Mouse (Mus musculus): ENCODE data around the gene Pet117. TPM values are rescaled to one million over a fixed set of nuclear protein-coding genes. Genes with fewer than 3 reads are reported as not detected.
"Not testable (repeated sequence)": the region's sequence is repeated elsewhere in the genome, so short reads cannot be mapped to it uniquely, and the experiment has no call there.

Gene Pet117
- total RNA-seq (2021): 10 to 100 TPM in 1 of 2 experiments, 1 to 10 TPM in 1; 8.8 to 10.7 TPM
- long read RNA-seq, experiment 1, partial matches to known transcripts: 0 of 3 reads
- long read RNA-seq, experiment 1, other reads (novel, unspliced or antisense): 0 of 3 reads
- long read RNA-seq, experiment 2: 0 reads

DNA sequence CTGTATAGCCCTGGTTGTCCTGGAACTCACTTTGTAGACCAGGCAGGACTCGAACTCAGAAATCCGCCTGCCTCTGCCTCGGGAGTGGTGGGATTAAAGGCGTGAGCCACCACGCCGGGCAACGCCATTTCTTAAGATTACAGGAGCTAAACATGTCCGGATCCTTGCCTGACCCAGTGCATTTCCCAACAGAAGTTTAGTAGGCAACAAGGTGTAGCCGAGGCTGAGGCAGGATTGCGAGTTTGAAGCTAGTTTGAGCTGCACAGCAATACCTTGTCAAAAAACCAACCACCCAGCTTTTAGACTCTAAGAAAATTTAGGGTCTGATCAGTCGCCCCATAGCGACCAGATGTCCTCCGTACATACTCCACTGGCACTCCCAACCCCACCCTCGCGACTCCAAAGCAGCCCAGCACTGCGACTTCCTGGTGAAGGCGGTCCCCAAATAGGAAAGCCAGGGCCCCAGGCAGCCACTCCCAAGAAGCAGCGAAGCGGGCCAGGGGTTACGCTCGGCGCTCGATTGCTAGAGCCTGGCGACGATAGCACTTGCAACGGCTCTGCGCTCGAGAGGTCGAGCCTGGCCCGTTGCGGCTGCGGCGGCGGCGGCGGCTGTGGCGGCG lies at the start of gene Pet117, which contains the start of gene Kat14:
Gene Pet117, plus strand, starts transcription at position 597 of the 620 bp plus-strand sequence.
Gene Kat14, plus strand, starts transcription at position 584 of the 620 bp plus-strand sequence.
- peak; percentile 98 for DNase-seq

DNA sequence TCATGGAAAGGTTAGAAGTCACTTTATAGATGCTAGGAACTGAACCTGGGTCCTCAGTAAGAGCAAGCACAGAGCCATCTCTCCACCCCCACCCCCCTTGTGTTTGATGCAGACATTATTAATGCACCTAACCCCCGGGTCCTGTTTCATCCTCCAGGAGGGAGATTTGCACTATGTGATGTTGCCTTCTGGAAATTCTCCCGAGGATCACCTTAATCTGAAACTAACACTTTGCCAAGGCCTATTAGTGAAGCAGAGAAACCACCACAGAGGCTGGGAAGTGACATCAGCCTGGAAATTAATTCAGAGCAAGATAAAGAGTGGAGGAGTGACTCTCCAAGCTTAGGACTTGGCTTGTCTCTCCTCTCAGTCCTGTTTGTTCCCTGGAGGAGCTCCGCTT lies 44.6 kb upstream of the Pet117 start:
- no peak for DNase-seq

DNA sequence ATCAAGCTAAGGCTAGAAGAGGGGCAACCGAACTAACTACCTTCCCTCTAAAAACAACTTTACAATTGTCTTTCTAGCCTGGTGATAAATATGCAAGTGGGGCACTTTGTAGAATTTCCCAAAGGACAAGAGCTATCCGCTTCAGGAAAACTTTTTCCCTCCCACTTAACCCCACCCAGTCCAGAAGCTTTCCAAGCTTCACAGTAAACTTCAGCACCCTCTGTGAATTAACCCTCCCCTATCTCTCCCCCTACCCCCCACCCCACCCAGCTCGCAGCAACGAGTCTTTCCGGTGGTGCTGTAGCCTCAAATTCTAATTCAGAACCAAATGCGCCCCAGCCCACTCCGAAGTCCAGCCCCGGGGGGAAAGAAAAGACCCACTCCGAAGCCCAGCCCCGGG lies 39.3 kb upstream of the Pet117 start:
- no peak for DNase-seq

DNA sequence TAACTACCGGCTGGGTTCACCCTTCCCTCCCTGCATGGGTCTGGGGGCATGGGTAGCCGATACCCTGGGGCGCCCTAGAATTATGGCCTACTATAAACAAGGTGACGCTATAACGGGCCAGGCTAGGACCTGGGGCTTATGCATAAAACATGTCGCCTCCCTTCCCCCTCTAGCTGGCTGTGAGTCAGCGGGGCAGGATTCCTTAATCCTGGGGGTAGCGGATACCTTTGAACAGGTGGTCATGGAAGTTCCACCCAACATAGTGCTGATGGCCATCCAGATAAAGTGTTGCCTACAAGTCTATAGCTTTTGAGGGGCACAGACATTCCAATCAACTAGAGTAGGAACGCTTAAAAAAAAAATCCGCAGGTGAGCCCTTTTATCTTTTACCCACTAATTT lies 38.9 kb upstream of the Pet117 start:
- DNase-seq: no peak

DNA sequence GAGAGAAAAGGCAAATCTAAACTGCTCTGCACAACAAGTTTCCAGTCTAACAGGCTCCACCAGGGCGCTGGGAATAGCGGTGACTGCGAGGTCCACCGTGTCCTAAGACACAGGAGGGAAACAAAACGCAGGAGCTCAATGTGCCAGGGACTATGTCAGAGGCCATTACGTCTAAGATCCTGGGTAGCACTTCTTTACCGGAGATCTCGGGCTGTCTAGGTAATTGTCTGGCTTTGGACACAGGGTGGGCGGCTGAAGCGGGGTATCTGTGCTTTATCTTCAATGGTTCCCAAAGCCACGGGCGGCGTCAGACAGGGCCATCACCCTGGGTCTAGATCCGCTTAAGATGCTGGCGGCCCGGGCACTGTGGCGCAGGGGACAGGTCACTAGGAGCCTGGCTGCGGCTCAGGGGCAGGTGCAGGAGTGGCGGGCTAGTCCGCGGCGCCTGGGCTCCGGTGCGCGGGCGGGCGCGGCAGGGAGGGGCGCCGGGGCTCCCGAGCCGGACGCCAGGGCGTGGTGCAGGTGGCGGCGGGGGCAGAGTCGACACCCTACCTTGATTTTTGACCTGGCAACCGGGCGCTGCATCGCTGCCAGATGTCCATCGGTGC lies 38.3 kb upstream of the Pet117 start:
- DNase-seq: no peak

DNA sequence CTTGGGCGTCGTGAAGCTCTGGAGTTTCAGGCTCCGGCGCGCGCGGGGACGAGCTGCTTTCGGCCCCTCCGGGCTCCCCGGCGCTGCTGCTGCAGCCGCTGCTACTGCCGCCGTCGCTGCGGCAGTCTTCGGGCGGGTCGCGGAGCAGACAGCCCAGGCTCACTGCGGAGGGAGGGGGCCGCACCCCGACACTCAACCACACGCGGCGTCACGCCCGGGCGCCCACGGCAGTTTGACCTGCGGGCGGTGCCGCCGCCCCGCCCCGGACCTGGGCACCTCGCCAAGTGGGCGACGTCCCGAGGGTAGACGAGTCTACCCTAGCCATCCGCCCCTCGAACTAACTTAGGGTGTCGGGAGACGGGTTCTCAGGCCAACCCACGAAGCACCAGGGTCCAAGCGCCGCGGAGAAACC lies 37.8 kb upstream of the Pet117 start:
- no peak for DNase-seq

DNA sequence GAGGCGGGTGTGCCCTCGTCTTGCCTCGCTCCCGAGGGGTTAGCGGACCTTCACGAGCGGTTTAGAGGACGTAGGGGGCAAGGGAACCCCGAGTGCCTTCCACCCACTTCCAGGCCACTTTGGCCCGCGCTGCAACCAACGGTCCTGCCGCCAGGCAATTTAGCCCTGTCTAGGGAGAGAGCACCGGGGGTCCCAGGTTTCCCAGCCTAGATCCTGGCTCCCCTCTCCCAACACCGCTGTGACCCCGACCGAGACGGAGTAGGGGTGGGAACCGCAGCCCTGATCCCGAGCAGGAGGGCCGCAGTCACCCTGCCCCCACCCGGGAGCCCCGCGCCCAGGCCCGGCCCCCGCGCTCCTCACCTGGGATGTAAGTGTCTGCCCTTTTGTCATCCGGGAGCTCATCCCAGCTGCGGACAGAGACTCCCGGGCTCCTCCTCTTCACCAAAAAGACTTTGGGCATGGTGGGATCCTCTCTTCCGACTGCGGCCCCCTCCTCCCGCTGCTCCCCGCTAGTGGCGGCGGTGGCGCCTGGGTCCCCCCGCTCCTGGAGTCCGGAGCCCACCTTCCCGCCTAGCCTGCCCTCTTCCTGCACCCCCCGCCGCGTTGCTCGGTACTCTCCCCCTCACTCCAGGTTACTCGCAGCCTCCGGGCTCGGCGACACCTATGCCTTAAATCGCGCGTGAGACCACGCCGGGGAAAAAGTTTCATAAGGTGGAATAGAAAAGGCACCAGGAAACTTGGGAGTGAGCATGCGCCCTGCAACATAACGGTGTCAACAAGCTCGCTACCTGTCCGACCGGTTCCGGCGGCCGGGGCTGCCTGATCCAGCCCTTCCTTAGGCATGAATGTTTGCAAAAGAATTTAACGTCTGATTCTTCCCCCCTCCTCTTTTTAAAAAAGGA lies 37.1 kb upstream of the Pet117 start, which contains the start of gene Ovol2:
Gene Ovol2, minus strand, starts transcription at position 746 of the 902 bp plus-strand sequence.
- no peak for DNase-seq

DNA sequence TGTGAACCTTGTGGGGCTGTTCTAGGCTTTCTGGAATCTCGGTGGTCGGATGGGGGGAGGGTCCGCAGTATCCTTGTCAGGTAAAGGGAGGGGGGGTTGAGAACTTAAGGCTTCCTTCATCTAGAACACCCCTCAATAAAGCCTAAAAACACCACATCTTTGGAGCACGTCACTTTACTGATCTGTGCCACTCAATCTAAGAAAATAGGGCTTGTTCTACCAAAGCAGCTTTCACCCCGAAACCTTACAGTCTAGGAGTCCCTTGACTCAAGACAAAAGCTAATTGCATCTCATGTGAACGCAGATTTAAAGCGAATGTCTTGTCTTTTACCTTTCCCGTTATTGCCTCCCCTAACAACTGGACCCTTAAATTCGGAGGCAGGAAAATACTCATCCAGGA lies 36.3 kb upstream of the Pet117 start:
- DNase-seq: no peak

DNA sequence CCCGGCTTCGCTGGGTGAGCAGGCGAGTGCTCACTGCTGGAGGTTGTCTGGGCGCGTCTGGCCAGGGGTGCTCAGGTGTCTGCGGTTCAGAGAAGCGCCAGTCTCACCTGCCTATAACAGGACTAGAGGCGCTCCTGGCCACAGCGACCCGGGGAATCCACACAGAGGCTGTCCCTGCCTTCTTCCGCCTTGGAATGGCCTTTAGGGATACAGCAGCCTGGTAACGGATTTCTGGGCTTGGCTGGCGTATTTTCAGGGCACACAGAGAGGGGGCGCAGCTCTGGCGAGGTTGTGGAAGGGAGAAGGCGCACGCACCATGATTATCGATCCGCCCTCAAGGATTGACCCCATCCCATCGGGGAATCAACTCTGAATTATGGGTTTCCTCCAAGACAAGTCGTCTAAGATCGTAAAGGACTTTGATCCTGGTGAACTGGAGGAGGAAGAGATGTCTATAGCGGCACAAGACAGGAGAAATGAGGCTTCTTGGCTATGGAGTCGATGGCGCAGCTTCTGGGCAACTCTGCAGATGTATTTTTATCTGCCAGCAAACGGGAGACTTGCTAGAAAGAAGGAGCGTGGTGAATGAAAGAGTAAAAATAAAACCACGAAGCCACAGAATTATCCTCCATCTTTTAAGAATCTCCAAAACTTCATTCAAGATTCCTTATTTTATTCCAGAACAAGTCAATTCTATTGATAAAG lies 35.5 kb upstream of the Pet117 start:
- no peak for DNase-seq

DNA sequence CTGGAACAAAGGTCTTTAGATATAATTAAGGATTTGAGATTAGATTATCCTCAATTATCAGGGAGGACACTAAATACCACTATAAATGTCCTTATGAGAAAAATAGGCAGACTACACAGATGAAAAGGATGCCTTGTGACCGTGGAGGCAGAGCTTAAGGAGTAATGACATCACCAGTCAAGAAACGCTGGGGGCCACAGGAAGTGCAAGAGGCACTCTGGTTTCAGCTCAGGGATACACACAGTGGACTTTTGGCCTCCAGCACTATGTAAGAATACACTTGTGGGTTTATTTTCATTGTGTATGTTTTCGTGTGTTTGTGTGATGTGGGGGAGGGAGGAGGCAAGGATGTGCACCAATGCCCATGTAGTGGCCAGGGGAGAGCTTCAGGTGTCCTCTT lies 31.6 kb upstream of the Pet117 start:
- no peak for DNase-seq

DNA sequence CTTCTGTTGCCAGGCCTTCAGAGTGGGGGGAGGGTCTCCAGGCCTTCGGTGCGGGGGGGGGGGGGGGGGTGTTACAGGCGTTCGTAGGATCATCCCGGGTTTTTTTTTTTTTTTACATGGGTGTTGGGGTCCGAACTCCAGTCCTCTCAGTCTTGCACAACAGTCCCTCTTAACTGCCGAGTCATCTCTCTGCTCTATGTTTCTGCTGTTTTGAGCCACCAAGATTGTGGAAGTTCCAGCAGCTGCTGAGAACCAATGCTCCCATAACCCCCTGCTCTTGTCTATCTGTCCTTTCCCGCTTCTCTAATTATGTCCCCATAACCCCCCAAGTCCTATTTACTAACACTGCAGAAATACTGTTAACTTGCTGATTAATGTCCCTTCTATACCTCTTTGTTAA lies 31.1 kb upstream of the Pet117 start:
- DNase-seq: peak in 1 of 2 experiments; percentile 11

DNA sequence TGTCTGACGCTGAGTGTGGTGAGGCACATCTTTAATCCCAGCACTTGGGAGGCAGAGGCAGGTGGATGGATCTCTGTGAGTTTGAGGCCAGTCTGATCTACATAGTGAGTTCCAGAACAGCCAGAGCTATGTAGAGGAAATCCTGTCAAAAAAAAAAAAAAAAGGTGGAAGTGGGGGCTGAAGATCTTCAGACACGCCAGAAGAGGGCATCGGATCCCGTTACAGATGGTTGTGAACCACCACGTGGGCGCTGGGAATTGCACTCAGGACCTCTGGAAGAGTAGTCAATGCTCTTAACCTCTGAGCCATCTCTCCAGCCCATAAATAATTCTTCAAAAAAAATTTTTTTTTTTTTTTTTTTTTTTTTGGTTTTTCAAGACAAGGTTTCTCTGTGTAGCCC lies 30.6 kb upstream of the Pet117 start:
- DNase-seq: not testable (repeated sequence)

DNA sequence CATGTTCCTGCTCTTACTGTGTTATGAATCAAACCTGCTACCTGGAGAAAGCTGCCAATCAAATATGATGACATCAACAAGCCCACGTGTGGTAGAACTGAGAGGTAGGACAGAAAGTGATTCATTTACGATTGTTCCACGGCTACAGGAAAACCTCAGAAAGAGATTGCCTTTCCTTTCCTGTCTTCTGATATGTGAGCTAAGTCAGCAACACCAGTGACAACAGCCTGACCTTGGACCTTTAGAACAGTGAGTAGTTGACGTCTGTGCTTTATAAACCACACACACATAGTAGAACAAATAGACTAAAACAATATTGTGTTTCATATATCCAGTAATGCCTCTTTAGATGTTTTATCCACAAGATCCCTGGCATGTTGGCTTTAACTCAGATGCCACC lies 25.6 kb upstream of the Pet117 start:
- no peak for DNase-seq

DNA sequence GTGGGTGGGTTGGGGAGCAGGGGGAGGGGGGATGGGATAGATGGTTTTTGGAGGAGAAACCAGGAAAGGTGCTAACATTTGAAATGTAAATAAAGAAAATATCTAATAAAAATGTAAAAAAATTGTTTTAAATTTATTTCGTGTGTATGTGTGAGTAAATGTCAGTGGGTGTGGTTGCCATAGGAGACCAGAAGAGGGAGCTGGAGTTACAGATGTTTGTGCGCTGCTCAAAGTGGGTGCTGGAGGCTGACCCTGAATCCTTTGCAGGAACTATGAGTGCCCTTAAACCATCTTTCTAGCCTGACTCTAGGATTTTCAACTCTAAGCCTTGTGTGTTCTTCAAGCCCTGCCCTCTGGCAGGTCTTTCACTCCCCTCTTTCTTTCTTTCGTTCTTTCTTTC lies 20.3 kb upstream of the Pet117 start:
- no peak for DNase-seq

DNA sequence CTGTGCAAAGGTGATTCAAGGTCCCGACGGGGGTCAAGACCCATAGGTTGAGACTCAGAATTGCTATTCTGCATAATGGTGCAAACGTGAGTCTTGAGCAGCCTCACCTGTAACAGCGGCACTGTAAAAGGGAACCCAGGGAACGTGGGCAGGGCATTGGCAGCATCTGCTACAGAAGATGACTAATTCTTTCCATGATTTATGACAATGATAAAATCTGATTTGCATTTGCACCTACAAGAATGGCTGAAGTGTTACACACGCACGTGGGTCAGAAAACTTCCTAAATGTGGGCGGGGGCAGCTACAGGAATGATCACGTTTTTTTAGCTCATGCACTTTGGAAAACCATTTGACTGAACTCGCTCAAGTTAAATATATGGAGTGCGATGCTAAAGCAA lies 16.0 kb upstream of the Pet117 start:
- no peak for DNase-seq

DNA sequence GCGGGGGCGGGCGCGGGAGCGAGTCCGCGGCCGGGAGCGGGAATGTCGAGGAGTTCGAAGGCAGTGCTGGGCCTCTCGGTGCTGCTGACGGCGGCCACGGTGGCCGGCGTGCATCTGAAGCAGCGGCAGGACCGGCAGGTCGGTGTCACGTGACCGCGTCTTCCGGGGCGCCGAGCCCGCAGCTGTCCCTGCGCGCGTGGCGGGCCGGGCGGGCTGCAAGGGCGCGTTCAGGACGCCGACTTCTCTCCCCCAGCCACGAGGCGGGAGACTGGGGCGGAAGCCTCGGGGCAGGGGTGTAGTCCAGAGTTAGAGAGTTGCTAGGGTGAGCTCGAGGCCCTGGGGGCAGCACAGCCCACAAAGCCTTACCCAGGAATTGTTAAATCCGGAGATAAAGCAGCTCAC lies 225 bp downstream of the Pet117 start:
- no peak for DNase-seq

DNA sequence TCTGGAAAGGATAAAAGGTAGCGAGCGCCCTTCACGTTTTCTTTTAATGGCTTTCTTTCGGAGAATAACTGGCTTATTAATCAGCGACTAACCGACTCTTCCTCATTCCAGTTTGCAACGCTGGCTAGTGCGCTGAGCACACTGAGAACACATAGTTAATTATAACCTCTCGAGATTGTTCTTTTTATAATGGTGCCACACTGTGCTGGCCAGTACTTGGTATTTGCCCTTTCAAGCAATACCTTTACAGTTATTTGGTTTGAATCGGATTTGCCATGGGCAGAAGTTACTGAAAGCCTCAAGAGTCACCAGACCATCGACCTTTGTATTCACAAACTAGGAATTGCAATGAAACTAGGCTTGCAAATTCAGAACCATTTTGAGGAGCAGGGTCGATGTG lies 715 bp downstream of the Pet117 start:
- peak in 1 of 2 experiments; percentile 36 for DNase-seq

DNA sequence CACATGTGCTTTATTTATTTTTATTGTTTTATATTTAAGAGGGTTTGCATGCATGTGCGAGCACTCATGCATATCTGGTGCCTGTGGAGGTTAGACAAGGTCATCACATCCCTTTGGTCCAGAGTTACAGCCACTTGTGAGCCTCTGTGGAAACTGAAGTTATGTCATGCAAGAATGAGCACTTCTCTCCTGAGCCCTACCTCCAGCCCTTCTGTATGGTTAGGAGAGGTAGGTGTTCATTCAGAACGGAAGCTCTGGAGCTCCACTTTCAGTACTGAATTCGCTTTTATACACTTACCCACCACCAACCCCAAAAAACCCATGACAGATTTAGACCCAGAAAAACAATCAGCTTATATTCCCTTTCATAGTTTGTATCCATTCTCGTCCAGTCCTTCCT lies 2.8 kb downstream of the Pet117 start:
- no peak for DNase-seq

DNA sequence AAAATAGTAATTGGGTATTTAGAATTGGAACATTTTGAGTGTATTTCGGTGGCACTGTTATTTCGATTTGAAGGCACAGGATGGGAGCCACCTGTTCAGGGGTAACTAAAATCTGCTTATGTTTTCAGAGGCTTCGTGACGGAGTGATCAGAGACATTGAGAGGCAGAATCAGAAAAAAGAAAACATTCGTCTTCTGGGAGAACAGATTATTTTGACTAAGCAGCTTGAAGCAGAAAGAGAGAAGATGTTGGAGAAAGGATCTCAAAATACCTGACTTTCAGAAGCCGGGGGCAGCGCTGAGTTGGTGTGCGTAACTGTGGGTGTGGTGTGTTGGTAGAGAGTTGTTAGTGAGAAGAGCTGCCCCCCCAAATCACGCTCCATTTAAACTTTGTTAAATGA lies 4.3 kb downstream of the Pet117 start:
- DNase-seq: no peak

DNA sequence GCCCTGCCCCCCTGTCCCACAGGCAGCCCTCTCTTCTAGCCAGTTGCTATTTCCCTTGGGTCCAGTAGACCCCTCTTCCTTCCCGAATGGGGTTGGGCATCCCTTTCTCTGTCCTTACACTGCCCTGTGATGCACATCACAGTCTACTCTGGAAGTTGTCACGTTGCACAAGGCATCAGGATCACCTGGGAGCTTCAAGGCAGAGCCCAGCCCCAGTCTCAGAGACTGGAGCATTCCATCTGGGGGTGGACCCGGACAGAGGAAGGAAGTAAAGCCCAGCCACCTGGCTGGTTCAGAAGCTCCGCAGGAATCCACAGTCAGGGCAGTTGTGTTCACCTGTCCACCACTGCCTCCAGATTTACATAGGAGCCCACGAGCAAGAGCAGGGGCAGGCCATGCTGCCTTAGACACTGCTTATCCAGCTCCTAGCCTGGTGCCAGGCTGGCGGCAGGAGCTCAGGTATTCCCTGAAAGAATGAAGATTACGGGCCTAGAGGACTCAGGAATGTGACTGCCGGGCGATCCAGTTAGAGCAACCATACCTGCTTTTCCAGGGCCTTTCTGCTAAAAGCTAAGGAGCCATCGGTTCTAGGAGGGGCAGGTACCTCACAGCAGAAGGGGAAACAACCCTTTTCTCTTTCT lies 6.4 kb downstream of the Pet117 start:
- DNase-seq: no peak

DNA sequence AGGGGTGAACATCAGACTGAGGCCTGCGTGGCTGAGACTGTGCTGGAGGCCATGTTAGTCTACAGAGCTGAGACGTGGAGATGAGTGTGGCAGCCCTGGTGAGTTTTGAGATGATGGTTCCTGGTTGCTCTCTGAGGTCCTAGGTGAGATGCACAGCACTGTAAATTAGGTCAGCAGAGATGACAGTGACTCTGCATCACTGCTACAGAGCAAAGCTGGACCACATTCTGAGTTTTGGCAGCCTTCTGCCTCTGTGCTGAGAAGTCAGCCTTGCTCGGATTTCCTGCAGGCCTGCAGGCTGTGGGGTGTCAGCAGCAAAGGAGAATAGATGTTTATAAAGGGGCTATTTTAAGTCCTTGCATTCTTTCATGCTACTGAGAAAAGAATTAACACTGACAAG lies 12.5 kb downstream of the Pet117 start:
- no peak for DNase-seq

DNA sequence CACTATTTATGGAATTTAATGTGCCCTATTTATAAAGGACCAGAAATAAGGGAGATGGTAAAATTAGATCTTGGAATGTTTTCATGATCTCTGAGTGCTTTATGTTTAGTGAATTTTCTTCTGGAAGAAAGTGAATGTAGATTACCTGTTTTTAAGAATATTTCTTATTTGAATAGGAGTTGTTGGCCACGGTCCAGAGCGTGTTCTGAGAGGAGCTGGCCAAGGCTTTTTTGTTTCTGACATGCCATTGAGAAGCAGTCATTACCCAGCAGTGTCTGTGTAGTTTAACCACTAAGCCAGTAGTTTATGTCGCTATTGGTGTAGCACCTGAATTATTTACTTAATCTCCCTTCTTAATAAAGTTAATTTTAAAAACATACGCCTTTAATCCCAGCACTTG lies 12.9 kb downstream of the Pet117 start:
- DNase-seq: no peak

Measured in heart, adult 18-20 months (tissue).